Mouse (Mus musculus) A20 (cell line): ENCODE measurements around the gene Gm8247.
"Not testable (repeated sequence)": the region's sequence is repeated elsewhere in the genome, so short reads cannot be mapped to it uniquely, and the experiment has no call there.

Experiments used
- DNase-seq: peaks from one replicate; pipeline ENCODE4 v3.0.0-alpha.2; 2011; ENCODE audit warnings: low read depth, low spot score

Gene Gm8247

DNA sequence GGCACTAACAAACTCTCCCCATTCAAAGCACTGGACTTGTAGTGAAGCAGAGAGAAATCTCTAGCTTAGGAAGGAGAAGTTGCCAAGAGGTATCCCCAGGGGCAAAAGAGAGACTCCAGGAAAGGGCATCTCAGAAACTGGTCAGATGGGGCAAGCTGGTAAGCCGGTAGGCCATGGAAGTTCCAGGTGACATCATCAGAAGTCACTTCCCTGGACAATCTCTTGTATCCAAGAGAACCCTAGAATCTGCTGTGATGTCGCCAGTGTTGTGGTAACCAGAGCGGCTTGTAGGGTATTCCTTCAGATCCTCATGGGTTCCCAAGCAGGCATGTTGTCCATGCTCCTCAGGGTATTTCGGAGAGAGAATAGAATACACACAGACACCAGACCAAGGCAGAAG, at the start of gene Gm8247:
Gene Gm8247 (plus strand): TSS at position 301 of the 400 bp plus-strand sequence.
- not testable (repeated sequence) for DNase-seq

DNA sequence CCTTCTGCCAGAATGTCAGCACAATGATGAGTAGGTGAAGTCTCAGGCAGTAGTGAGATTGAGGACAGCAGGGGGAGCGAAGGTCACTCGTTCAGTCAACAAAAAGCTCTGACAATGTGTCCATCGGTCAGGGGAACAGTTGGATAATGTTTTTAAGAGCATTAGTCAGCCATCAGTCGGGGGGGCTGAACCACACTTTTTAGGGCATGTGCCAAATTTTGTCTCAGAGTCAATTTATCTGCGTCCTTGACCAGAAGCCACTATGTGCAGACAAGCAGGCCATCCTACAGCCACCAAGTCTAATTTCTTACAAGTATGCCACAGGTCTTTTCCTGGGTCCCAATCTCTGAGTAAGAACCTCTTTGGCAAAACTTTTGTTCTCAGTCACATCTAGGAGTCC, 35.0 kb upstream of the Gm8247 start:
- DNase-seq: not testable (repeated sequence)

DNA sequence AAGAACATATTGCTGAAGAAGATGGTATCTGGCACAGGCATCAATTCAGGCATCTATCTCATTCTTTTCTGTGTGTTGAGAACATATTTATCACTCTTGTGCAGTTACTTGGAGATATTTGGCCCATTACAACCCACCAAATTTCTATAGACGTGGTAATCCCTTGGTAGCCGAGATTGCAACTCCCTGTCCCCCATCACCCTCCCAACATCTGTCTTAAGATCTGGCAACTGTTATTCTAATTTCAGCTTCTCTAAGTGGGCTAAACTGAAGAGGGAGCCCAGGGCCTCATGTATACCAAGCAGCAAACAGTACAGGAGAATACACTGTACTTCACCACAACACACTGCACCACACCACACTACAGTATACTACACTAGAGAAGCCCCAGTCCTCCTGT, 8.8 kb downstream of the Gm8247 start:
- not testable (repeated sequence) for DNase-seq

DNA sequence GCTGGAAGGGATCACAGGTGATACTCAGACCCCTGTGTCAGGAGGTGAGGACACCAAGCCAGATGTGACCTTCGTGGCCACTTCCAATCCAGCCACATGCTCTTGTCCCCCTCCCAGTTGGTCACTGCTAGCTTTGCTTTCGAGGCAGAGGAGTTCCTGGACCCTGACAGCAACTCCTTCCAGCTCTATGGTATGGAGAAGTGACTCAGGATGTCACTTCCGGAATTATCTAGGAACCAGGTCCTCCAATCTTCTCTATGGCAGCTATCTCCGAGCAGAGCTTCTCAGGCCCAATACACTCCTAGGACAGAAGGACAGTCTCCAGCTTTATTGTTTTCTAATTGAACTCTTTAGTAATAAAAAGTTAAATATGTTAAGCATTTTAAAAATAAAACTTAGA, 44.8 kb downstream of the Gm8247 start, which contains the start of gene Gm5624:
Gene Gm5624 (minus strand): TSS at position 202 of the 400 bp plus-strand sequence.
- DNase-seq: not testable (repeated sequence)
